Mouse (Mus musculus) megakaryocyte, embryonic 14.5 days (primary cell): ENCODE results near the gene Bcl2. TPM values are rescaled to one million over a fixed set of nuclear protein-coding genes. Genes with fewer than 3 reads are reported as not detected.
A peak's percentile ranks its signal among the peaks of the same experiment; 100 is the strongest.

Source experiments
- H3K27me3 ChIP-seq: replicated peaks from 2 replicates; pipeline ENCODE3; 2012; ENCODE audit warnings: inconsistent platforms
- H3K36me3 ChIP-seq: replicated peaks from 2 replicates; pipeline ENCODE3; 2012; ENCODE audit warnings: low read length, inconsistent platforms, mixed read lengths
- H3K4me1 ChIP-seq: 2 replicates; pipeline ENCODE4 v1.6.1; 2012; ENCODE audit warnings: inconsistent platforms
- H3K4me3 ChIP-seq: replicated peaks from 2 replicates; pipeline ENCODE3; 2012; ENCODE audit warnings: moderate library complexity, mild to moderate bottlenecking, inconsistent platforms
- H3K9me3 ChIP-seq: 2 replicates; pipeline ENCODE4 v1.6.1; 2012; ENCODE audit warnings: inconsistent platforms
- FLI1 ChIP-seq: IDR thresholded peaks from 2 replicates; pipeline ENCODE4 v1.6.1; 2012; ENCODE audit warnings: low read length, inconsistent platforms, mixed read lengths
- GATA1 ChIP-seq: IDR thresholded peaks from 3 replicates; pipeline ENCODE4 v1.6.1; 2012; ENCODE audit warnings: mixed read lengths, low read length, inconsistent platforms, borderline replicate concordance
- polyA plus RNA-seq: library from polyadenylated mRNA; stranded (reverse); fragments of >175 nt; gene quantifications from 2 replicates; pipeline ENCODE4 v1.2.3, GENCODE M21; 2012; ENCODE audit warnings: low replicate concordance; ENCODE audit not compliant: insufficient read depth

Bcl2 gene
- 3.0 and 4.1 TPM in 2 replicates for polyA plus RNA-seq

GRCm38 (mm10) chr1:106713621-106714529 is at the start of gene Bcl2:
Gene Bcl2, minus strand, starts transcription at chr1:106714274.
- Histone ChIP-seq H3K4me1 (peaks cover 52% of the 10 kb centered on the region), H3K36me3 (no peaks in the 10 kb centered on the region), H3K27me3 (no peaks in the 10 kb centered on the region), H3K9me3 (no peaks in the 10 kb centered on the region), H3K4me3 (peak within 1 kb of the TSS; percentile 95)
- TF ChIP-seq FLI1: no peak
- no peak for TF ChIP-seq GATA1

DNA sequence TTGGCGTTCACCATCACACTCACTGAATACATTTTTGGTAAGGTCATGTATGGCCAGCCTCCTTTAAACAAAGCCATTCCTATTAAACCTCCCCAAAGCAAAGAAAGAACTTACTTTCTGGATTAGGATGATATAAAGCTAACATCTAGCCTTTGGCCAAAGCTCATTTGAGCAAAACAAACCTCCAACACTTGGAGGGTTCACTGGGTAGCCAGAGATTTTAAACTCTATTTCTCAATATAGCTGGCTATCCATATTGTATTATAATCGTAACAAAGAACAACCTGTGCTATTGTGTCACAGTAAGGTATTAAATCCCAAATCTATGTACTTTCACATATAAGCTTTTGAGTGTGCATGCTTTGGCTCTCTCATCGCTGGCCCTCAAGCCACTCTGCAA is 46.7 kb upstream of the Bcl2 start:
- no peak for TF ChIP-seq FLI1
- no peak for TF ChIP-seq GATA1
- no peaks in the 10 kb centered on the region for H3K27me3 ChIP-seq
- no peaks in the 10 kb centered on the region for H3K9me3 ChIP-seq
- H3K36me3 ChIP-seq: peaks cover 25% of the 10 kb centered on the region
- H3K4me1 ChIP-seq: peaks cover 41% of the 10 kb centered on the region
- peak overlapping the region; percentile 65 for H3K4me3 ChIP-seq

DNA sequence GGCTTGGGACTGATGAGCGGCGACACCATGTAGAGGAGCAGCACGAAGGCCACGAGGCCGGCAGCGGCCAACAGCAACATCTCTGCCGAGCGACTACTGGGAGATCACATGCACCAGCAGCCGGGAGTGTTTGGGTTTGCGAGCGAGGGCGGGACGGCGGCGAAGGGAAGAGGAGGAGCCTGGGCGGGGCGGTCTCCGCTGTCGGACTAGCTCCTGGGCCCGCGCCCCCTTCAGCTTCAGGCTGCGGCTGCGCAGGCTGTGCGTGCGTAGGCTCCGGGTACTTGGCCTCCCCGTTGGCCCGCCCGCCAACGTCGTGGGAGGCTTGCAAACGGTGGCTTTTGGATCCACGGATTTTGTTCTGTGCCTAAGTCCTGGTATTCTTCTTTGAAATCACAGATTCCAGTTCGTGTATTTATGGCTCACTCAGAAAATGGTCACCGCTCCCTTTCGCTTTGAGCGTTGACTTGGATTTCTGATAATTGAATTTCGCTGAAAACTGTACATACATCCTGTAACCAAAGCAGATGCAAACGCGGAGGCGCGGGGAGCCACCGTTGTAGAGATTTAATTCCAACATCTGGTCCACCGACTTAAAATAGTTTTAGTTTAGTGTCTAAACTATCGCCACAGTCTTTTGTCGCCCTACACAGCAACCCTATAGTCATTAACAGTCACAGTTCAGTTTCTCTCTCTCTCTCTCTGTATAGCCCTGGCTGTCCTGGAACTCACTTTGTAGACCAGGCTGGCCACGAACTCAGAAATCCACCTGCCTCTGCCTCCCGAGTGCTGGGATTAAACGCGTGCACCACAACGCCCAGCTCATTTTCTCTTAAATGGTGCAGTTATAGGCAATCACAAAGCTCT is 45.7 kb upstream of the Bcl2 start, which contains the start of gene Kdsr:
Gene Kdsr, minus strand, starts transcription at position 156 of the 864 bp plus-strand sequence.
- H3K36me3 ChIP-seq: peaks cover 24% of the 10 kb centered on the region
- no peak for TF ChIP-seq FLI1
- TF ChIP-seq GATA1: no peak
- no peaks in the 10 kb centered on the region for H3K27me3 ChIP-seq
- no peaks in the 10 kb centered on the region for H3K9me3 ChIP-seq
- H3K4me1 ChIP-seq: peaks cover 41% of the 10 kb centered on the region
- H3K4me3 ChIP-seq: peak within 1 kb of the TSS; percentile 93

DNA sequence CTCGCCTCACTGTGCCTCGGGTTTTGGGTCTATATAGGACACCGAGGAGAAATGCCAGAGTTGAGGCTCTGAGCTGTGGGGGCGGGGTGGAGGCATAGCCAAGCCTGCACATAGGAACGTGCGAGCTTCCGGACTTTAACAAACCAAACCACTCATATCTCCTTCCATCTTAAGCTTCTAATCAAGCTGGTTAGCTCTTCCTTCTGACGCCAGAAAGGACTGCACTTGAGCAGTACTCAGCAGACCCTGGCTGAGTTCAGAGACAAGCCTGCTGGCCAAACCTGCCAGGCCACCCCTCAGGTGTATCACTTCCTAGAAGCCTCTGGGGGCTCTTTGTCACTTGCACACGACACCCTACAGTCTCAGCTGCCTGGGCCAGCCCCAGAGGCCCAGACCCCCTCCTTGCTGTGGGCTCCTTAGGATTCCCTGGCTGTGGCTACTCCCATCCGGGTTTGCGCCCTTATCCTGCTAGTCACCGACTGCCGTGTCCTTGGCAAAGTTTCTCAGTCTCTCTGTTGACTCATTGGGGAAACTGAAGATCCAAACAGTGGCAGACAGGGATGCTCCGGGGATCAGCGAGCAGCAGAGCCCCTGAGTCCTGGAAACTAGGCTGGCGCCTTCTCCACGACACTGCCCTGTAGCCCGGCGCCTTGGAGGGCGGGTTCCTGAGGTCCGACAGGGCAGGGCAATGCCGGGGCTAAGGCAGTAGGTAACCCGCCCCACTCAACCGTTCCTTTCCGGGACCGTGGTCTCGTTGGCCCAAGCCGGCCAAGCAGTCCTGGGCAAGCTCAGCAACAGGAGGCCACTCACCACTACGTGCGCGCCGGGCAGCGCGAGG is 44.9 kb upstream of the Bcl2 start:
- H3K4me1 ChIP-seq: peaks cover 41% of the 10 kb centered on the region
- TF ChIP-seq FLI1 (no peak), GATA1 (no peak)
- H3K4me3 ChIP-seq: peak overlapping the region; percentile 93
- H3K36me3 ChIP-seq: peaks cover 26% of the 10 kb centered on the region
- no peaks in the 10 kb centered on the region for H3K27me3 ChIP-seq
- H3K9me3 ChIP-seq: no peaks in the 10 kb centered on the region

DNA sequence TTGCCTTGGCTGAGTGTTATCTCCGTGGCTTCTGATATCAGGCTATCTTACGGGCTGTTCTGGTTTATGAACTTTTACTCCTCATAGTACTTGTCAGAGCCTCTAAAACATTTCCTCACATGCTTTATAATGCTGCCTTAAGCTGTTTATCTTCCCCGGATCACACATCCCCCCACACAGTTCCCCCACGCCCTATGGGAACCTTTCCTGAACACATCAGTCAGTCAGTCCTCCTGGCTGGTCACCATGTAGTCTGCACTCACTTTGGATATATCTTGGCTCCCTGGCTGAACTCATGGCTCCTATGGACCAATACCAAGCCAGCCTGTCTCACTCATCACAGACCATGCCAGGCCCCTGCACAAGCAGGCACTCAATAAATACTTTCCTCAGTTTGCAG is 42.6 kb upstream of the Bcl2 start:
- H3K36me3 ChIP-seq: peaks cover 33% of the 10 kb centered on the region
- H3K27me3 ChIP-seq: no peaks in the 10 kb centered on the region
- peaks cover 41% of the 10 kb centered on the region for H3K4me1 ChIP-seq
- no peak overlapping the region for H3K4me3 ChIP-seq
- no peaks in the 10 kb centered on the region for H3K9me3 ChIP-seq
- TF ChIP-seq GATA1 (no peak), FLI1 (no peak)

- Histone ChIP-seq H3K4me3 (no peak overlapping the region), H3K9me3 (no peaks in the 10 kb centered on the region), H3K4me1 (peaks cover 8% of the 10 kb centered on the region), H3K27me3 (no peaks in the 10 kb centered on the region), H3K36me3 (peaks cover 76% of the 10 kb centered on the region)
- TF ChIP-seq GATA1 (no peak), FLI1 (no peak)
These were observed 37.9 kb upstream of the Bcl2 start for GRCm38 (mm10) chr1:106752013-106752412.

DNA sequence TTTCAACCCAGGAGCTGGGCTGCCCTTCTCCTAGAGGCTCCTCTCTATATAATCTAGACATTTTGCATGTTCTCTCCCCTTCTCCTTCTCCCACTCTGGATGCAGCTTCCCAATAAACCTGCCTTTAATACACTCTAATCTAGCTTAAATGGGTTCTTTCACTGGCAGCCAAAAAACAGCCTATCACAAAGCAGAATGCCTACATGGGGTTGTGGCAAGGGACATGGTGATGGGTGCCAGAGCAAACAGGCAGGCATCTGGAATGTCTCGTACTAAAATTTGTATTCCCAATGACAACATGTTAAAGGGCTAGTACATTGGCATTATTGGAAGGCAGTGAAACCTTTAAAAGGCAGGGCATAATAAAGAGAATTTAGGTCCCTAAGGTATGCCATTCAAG is 36.6 kb upstream of the Bcl2 start:
- Histone ChIP-seq H3K27me3 (no peaks in the 10 kb centered on the region), H3K4me3 (no peak overlapping the region), H3K4me1 (no peaks in the 10 kb centered on the region), H3K36me3 (peaks cover 90% of the 10 kb centered on the region), H3K9me3 (no peaks in the 10 kb centered on the region)
- TF ChIP-seq FLI1: no peak
- no peak for TF ChIP-seq GATA1

- peaks cover 91% of the 10 kb centered on the region for H3K36me3 ChIP-seq
These were observed 34.7 kb upstream of the Bcl2 start for GRCm38 (mm10) chr1:106748555-106749315.

More at GRCm38 (mm10) chr1:106748555-106749315, 34.7 kb upstream of the Bcl2 start:
- Histone ChIP-seq H3K4me3 (no peak overlapping the region), H3K9me3 (no peaks in the 10 kb centered on the region), H3K27me3 (no peaks in the 10 kb centered on the region), H3K4me1 (no peaks in the 10 kb centered on the region)
- TF ChIP-seq FLI1: no peak
- no peak for TF ChIP-seq GATA1
